Mouse (Mus musculus) hindbrain, embryonic 16.5 days (tissue): ENCODE measurements around the gene Rhoa. TPM values are rescaled to one million over a fixed set of nuclear protein-coding genes. Genes with fewer than 3 reads are reported as not detected.
"Not testable (repeated sequence)": the region's sequence is repeated elsewhere in the genome, so short reads cannot be mapped to it uniquely, and the experiment has no call there.

ENCODE experiments used
- ATAC-seq: fragments of 200-750 bp; cut with Nextera tagmentation; 2 replicates; pipeline ENCODE4 v1.8.0; 2017; ENCODE audit warnings: moderate TSS enrichment, moderate library complexity
- H3K27ac ChIP-seq: fragments of 300-500 bp; sonication (generic); 2 replicates; pipeline ENCODE4 v1.5.1; 2014; ENCODE audit warnings: low read depth, mild to moderate bottlenecking, control low read depth, low read length, moderate library complexity
- H3K27me3 ChIP-seq: fragments of 300-500 bp; sonication (generic); replicated peaks from 2 replicates; pipeline ENCODE4 v1.6.1; 2014; ENCODE audit warnings: low read length; ENCODE audit not compliant: control insufficient read depth, insufficient read depth
- H3K36me3 ChIP-seq: fragments of 300-500 bp; sonication (generic); 2 replicates; pipeline ENCODE4 v1.6.1; 2014; ENCODE audit warnings: mild to moderate bottlenecking, low read length, moderate library complexity, mixed read lengths; ENCODE audit not compliant: control insufficient read depth, insufficient read depth
- H3K4me1 ChIP-seq: fragments of 300-500 bp; sonication (generic); 2 replicates; pipeline ENCODE4 v1.6.1; 2014; ENCODE audit warnings: low read depth, low read length; ENCODE audit not compliant: control insufficient read depth, insufficient read depth
- H3K4me2 ChIP-seq: fragments of 300-500 bp; sonication (generic); 2 replicates; pipeline ENCODE4 v1.6.1; 2014; ENCODE audit warnings: mild to moderate bottlenecking, low read length, control low read depth, moderate library complexity
- H3K4me3 ChIP-seq: fragments of 300-500 bp; sonication (generic); 2 replicates; pipeline ENCODE4 v1.5.1; 2014; ENCODE audit warnings: mild to moderate bottlenecking, low read length, control low read depth, moderate library complexity
- H3K9ac ChIP-seq: fragments of 300-500 bp; sonication (generic); 2 replicates; pipeline ENCODE4 v1.6.1; 2014; ENCODE audit warnings: low read depth, mild to moderate bottlenecking, control low read depth, low read length, moderate library complexity
- H3K9me3 ChIP-seq: fragments of 300-500 bp; sonication (generic); 2 replicates; pipeline ENCODE4 v1.6.1; 2014; ENCODE audit warnings: mild to moderate bottlenecking, low read length, moderate library complexity; ENCODE audit not compliant: control insufficient read depth
- WGBS: fragments of 180-500 bp; shearing (Covaris S2); extraction: QIAGEN DNeasy Blood & Tissue Kit; methylation state at CpG from one replicate; pipeline ENCODE4 v1.1.7; 2014; 5-methylcytosine and 5-hydroxymethylcytosine counted together
- polyA plus RNA-seq: library from polyadenylated mRNA; unstranded; fragments of >200 nt; fragmentation: Nextera tagmentation; extraction: Ambion mirVana; gene quantifications from 2 replicates; pipeline ENCODE4 v1.2.1, GENCODE M21; 2015

Gene Rhoa
- polyA plus RNA-seq, 1 experiment from 2014 or later: 278 TPM

DNA sequence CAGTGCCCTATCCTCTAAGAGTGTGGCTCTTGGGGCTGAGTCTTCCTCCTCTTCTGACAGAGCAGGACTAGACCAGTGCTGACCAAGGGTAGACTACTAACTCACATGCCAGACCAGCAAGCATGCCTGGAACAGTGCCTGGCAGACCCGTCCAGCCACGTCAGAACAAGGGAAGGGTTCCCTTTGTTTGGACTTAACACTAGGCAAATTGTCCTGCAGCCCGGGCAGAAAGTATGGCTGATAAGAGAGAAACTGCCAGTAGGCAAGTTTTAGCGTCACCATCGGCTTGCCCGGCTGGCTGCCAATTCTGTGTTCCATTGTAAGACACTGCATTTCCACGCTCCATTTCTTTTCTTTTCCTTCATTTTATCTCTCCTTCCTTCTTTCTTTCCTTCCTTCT is 38.2 kb upstream of the Rhoa start:
- Histone ChIP-seq H3K9me3 (no peaks in the 10 kb centered on the region), H3K4me3 (no peak overlapping the region)
- WGBS: 65% methylated on average over 7 of the region's 7 CpGs

DNA sequence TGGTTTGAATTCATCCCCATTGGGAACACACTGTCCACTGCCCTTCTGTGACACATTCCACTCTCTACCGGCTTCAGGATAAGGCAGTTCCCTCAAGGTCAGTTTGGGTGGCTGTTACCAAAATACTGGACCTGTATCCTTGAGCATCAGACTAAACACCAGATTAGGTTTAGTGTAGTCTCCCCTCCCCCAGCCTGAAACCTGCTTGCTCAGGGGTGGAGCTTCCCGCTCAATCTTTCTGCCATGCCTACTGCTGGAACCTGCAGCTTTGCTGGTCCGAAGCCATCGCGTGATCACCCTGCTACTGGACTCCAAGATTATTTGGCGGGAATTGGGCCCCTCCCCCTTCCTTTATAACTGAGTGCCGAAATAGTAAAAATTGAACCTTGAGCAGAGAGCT is 37.2 kb upstream of the Rhoa start:
- not testable (repeated sequence) for H3K9ac ChIP-seq, H3K27me3 ChIP-seq, H3K4me3 ChIP-seq, ATAC-seq, H3K4me1 ChIP-seq, H3K4me2 ChIP-seq, H3K27ac ChIP-seq, H3K36me3 ChIP-seq, H3K9me3 ChIP-seq
- 81% methylated on average over 6 of the region's 7 CpGs for WGBS

More for the DNA sequence above, 38.2 kb upstream of the Rhoa start:
- Histone ChIP-seq H3K27me3 (no peaks in the 10 kb centered on the region), H3K4me1 (peaks cover 6% of the 10 kb centered on the region), H3K4me2 (no peak overlapping the region), H3K9ac (no peak overlapping the region), H3K36me3 (no peaks in the 10 kb centered on the region), H3K27ac (no peak overlapping the region)
- ATAC-seq: no peak

GRCm38 (mm10) chr9:108271941-108272340 is 34.0 kb upstream of the Rhoa start:
- Histone ChIP-seq H3K9me3 (no peaks in the 10 kb centered on the region), H3K4me1 (no peaks in the 10 kb centered on the region), H3K9ac (no peak overlapping the region), H3K4me3 (no peak overlapping the region), H3K4me2 (no peak overlapping the region), H3K36me3 (no peaks in the 10 kb centered on the region), H3K27ac (no peak overlapping the region), H3K27me3 (no peaks in the 10 kb centered on the region)
- ATAC-seq: no peak
- WGBS: 34% methylated on average over 2 of the region's 2 CpGs

GRCm38 (mm10) chr9:108272691-108273090 is 33.2 kb upstream of the Rhoa start:
- no peaks in the 10 kb centered on the region for H3K9me3 ChIP-seq
- WGBS: 85% methylated on average over 5 of the region's 5 CpGs
- no peak for ATAC-seq
- H3K4me2 ChIP-seq: no peak overlapping the region
- no peak overlapping the region for H3K27ac ChIP-seq
- no peak overlapping the region for H3K9ac ChIP-seq
- no peaks in the 10 kb centered on the region for H3K27me3 ChIP-seq
- no peak overlapping the region for H3K4me3 ChIP-seq
- H3K36me3 ChIP-seq: no peaks in the 10 kb centered on the region
- no peaks in the 10 kb centered on the region for H3K4me1 ChIP-seq

- no peaks in the 10 kb centered on the region for H3K4me1 ChIP-seq
- H3K27ac ChIP-seq: no peak overlapping the region
- H3K36me3 ChIP-seq: no peaks in the 10 kb centered on the region
- H3K9me3 ChIP-seq: no peaks in the 10 kb centered on the region
- no peak for ATAC-seq
- no peaks in the 10 kb centered on the region for H3K27me3 ChIP-seq
- no peak overlapping the region for H3K4me2 ChIP-seq
- no peak overlapping the region for H3K9ac ChIP-seq
- 75% methylated on average over 4 of the region's 4 CpGs for WGBS
- no peak overlapping the region for H3K4me3 ChIP-seq
Measured at GRCm38 (mm10) chr9:108273485-108273884, 32.4 kb upstream of the Rhoa start.

- 82% methylated on average over 5 of the region's 5 CpGs for WGBS
- H3K9me3 ChIP-seq: no peaks in the 10 kb centered on the region
- no peaks in the 10 kb centered on the region for H3K27me3 ChIP-seq
- H3K4me1 ChIP-seq: no peaks in the 10 kb centered on the region
- H3K27ac ChIP-seq: no peak overlapping the region
- no peak for ATAC-seq
- H3K9ac ChIP-seq: no peak overlapping the region
- no peaks in the 10 kb centered on the region for H3K36me3 ChIP-seq
- H3K4me3 ChIP-seq: no peak overlapping the region
- H3K4me2 ChIP-seq: no peak overlapping the region
Measured at GRCm38 (mm10) chr9:108274476-108275330, 31.2 kb upstream of the Rhoa start.

DNA sequence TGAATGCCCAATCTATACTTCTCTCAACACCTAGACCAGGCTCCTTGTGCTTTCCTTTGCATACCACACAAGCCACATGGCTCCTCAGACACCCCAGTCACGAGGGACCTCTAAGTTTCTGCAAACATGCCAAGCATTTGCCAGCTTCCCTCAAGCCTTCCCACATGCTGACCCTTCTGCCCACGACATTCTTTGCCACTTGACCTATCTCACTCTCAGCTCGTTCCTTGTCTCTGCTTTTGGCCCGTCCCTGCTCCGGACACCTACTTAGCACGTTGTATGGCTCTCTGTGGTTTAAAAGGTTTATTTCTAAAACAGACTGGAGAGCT is 30.6 kb upstream of the Rhoa start:
- H3K9ac ChIP-seq: no peak overlapping the region
- H3K27ac ChIP-seq: no peak overlapping the region
- no peak overlapping the region for H3K4me2 ChIP-seq
- H3K27me3 ChIP-seq: no peaks in the 10 kb centered on the region
- no peaks in the 10 kb centered on the region for H3K9me3 ChIP-seq
- ATAC-seq: no peak
- no peaks in the 10 kb centered on the region for H3K4me1 ChIP-seq
- H3K36me3 ChIP-seq: no peaks in the 10 kb centered on the region
- no peak overlapping the region for H3K4me3 ChIP-seq
- WGBS: 61% methylated on average over 6 of the region's 6 CpGs

DNA sequence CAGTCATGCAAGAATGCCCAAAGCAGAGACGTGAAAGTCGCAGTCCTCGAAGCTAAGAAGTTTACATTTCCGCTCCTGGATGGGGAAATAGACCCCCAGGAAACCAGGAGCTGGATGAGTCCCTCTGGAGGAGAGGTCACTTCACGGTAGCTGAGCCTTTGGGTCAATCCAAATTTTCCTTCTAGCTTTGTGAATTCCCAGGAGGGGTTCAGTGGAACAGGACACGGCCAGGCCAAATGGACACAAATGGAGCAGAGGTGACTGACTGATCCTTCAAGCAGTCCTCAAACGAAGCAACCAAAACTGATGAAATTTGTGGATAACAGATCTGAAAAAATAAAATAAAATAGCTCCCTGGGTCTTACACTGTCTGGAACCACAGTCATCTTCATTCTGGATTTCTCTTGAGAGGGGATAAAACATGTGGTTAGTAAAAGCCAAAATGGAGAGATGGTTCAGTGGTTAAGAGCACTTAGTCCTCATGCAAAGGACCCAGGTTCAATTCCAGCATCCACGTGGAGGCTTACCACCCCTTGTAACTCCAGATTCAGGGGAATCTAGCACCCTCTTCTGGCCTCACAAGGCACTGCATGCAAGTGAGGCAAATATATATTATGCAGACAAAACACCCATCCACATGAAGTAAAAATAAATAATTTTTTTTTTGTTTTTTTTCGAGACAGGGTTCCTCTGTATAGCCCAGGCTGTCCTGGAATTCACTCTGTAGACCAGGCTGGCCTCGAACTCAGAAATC is 27.1 kb upstream of the Rhoa start:
- Histone ChIP-seq H3K4me3 (no peak overlapping the region), H3K27me3 (no peaks in the 10 kb centered on the region), H3K9ac (no peak overlapping the region), H3K4me2 (no peak overlapping the region), H3K27ac (no peak overlapping the region), H3K4me1 (no peaks in the 10 kb centered on the region), H3K9me3 (no peaks in the 10 kb centered on the region), H3K36me3 (no peaks in the 10 kb centered on the region)
- no peak for ATAC-seq
- 68% methylated on average over 10 of the region's 10 CpGs for WGBS

DNA sequence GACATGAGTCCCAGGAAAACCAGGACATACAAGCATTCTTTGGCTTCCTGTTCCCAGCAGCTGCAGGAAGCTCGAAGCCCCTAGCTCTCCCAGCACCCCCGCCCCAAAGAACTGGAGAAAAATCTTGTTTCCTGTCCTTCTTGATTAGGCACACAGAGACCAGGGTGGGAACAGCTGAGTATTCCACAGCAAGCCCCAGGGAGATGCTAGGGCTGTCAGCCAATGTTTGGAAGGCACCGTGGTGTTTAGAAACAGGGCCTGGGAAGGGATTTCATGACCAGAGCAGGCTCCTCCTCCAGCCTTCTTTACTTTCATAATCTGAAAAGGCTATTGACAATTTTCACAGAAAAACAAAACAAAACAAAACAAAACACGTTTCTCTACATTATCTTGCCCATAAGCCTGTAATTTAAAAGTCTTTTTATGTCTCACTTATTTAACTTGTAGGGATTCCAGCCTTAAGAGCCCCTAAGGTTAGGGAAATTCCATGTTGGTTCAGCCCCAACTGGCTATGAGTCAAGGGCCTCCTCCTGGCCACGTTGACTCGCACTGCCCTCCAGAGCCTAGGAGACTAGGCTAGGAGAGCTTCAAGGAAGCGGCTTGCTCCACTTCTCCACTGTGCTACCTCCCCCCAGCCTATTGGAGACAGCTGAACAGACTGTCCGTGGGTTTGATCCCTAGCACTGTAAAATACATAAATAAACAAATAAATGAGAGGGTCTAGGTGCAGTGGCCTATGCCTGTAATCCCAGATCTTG is 25.7 kb upstream of the Rhoa start:
- WGBS: 36% methylated on average over 8 of the region's 8 CpGs
- ATAC-seq: no peak
- Histone ChIP-seq H3K9ac (no peak overlapping the region), H3K4me1 (no peaks in the 10 kb centered on the region), H3K36me3 (no peaks in the 10 kb centered on the region), H3K27ac (no peak overlapping the region; the same call in 1 of the 2 replicates), H3K4me3 (no peak overlapping the region), H3K27me3 (no peaks in the 10 kb centered on the region), H3K4me2 (no peak overlapping the region), H3K9me3 (no peaks in the 10 kb centered on the region)
